Mouse (Mus musculus): Measurements from ENCODE around the gene Tprkb. TPM values are rescaled to one million over a fixed set of nuclear protein-coding genes. Genes with fewer than 3 reads are reported as not detected.
"Not testable (repeated sequence)": the region's sequence is repeated elsewhere in the genome, so short reads cannot be mapped to it uniquely, and the experiment has no call there.

Gene Tprkb
- polyA plus RNA-seq, 1 experiment from 2014 or later: 33.8 TPM

DNA sequence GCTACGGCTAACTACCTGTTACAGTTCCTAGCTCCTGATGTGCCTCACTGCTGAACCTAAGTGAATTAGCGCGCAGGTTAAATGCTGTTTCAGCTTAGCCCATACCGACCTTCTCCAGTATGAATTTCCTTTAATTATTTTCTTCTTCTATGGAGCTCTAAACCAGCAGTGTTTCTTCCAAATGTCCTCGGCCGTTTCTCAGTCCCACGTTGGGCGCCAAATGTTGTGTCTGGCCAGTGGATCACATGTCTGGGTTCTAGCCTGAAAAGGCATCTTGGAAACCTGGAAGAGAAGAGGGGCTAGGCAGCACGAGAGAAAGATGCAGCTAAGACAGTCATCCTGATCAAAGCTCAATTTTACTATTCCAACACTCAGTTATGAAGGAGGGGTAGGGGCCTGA is 28.4 kb upstream of the Tprkb start:
- ATAC-seq (ENCODE audit: low read depth); H3K4me1 ChIP-seq (replicated peaks; ENCODE audit: control insufficient read depth, insufficient read depth, low read length); H3K36me3 ChIP-seq (ENCODE audit: control insufficient read depth, insufficient read depth, low read length); H3K4me2 ChIP-seq (ENCODE audit: low read depth, low read length); H3K9me3 ChIP-seq (ENCODE audit: control insufficient read depth, low read length); H3K9ac ChIP-seq (ENCODE audit: low read length); H3K27me3 ChIP-seq (ENCODE audit: control insufficient read depth, insufficient read depth, low read depth, low read length); H3K27ac ChIP-seq (ENCODE audit: low read length); H3K4me3 ChIP-seq (ENCODE audit: low read length): not testable (repeated sequence)
- 87% methylated on average over 9 of the region's 9 CpGs for WGBS

DNA sequence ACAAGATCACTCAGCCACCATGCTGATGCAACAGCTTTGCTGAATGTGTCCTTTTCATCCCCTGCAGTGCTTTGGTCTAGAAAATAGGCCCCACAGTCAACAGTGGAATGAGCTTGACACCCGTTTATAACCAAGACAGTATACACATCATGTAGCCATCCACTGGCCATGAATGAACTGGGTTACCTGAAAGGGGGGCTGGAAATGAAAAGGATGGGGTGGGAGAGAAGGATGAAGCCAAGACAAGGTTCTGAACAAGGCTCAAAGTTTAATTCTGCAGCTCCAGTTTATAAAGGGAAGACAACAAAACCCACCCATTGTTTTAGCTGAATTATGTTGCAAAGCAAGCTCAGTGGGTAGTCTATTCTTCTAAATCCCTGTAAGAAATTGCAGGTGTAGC is 27.4 kb upstream of the Tprkb start:
- Histone ChIP-seq H3K9me3 (ENCODE audit: control insufficient read depth, low read length) (peaks cover 5% of the 10 kb centered on the region), H3K9ac (ENCODE audit: low read length) (no peak overlapping the region), H3K4me3 (ENCODE audit: low read length) (no peak overlapping the region), H3K27me3 (ENCODE audit: control insufficient read depth, insufficient read depth, low read depth, low read length) (no peaks in the 10 kb centered on the region), H3K4me1 (replicated peaks; ENCODE audit: control insufficient read depth, insufficient read depth, low read length) (no peaks in the 10 kb centered on the region), H3K27ac (ENCODE audit: low read length) (no peak overlapping the region), H3K36me3 (ENCODE audit: control insufficient read depth, insufficient read depth, low read length) (no peaks in the 10 kb centered on the region), H3K4me2 (ENCODE audit: low read depth, low read length) (no peak overlapping the region)
- 92% methylated on average over 1 of the region's 1 CpGs for WGBS
- no peak for ATAC-seq (ENCODE audit: low read depth)

DNA sequence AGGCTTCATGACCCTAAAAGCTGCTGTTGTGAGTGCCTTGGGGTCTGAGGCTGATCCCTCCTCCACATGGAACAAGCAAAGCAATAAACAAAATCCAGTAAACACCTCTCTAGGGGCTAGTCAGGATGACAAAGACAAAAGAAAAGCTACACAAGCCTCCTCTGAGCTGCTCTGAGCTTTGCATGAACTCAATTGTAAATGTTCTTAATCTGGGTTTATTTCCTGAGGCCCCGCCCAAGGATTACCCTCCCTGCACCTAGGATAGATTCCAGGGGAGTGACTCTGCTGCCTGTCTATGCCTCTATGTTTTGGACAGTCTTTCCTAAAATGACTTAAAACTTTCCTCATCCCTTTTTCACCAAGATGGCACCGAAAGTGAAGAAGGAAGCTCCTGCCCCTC is 22.7 kb upstream of the Tprkb start:
- no peaks in the 10 kb centered on the region for H3K27me3 ChIP-seq (ENCODE audit: control insufficient read depth, insufficient read depth, low read depth, low read length)
- 81% methylated on average over 2 of the region's 2 CpGs for WGBS
- ATAC-seq (ENCODE audit: low read depth): no peak
- H3K9me3 ChIP-seq (ENCODE audit: control insufficient read depth, low read length): 0 out of 2 replicates have a peak, but pooled peaks cover 2% of the 10 kb centered on the region
- H3K36me3 ChIP-seq (ENCODE audit: control insufficient read depth, insufficient read depth, low read length): no peaks in the 10 kb centered on the region
- no peak overlapping the region for H3K27ac ChIP-seq (ENCODE audit: low read length)
- no peaks in the 10 kb centered on the region for H3K4me1 ChIP-seq (replicated peaks; ENCODE audit: control insufficient read depth, insufficient read depth, low read length)
- no peak overlapping the region for H3K4me2 ChIP-seq (ENCODE audit: low read depth, low read length)
- H3K9ac ChIP-seq (ENCODE audit: low read length): no peak overlapping the region
- H3K4me3 ChIP-seq (ENCODE audit: low read length): no peak overlapping the region

DNA sequence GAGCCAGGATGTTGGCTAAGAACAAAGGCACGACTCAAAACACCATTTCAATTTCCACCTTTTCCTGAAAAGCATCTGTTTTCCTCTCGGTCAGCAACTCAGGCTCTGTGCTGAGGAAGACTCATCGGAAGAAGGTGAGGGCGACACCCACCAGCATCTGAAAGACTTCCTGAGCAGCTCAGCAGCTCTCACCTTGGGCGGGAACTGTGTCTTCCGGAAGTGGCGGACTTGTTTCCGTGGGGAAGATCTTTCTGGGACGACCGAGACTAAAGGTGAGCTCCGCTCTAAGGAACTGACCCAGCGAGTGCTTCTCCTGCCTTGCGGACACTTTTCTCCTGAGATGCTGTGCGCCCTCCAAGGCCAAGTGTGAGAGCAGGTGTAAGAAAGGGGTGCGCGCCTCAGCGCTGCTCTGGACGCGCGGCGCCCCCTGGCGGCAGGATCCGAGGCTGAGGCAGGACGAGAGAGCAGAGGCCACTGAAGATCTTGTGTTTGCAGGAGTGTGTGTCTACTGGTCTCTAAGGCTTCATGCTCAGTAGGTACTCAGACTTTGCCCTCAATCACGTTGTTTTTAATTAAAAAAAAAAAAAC is 16.5 kb upstream of the Tprkb start:
- H3K4me3 ChIP-seq (ENCODE audit: low read length); H3K4me2 ChIP-seq (ENCODE audit: low read depth, low read length); H3K27ac ChIP-seq (ENCODE audit: low read length); H3K9me3 ChIP-seq (ENCODE audit: control insufficient read depth, low read length); ATAC-seq (ENCODE audit: low read depth); H3K27me3 ChIP-seq (ENCODE audit: control insufficient read depth, insufficient read depth, low read depth, low read length); H3K9ac ChIP-seq (ENCODE audit: low read length); H3K36me3 ChIP-seq (ENCODE audit: control insufficient read depth, insufficient read depth, low read length); H3K4me1 ChIP-seq (replicated peaks; ENCODE audit: control insufficient read depth, insufficient read depth, low read length): not testable (repeated sequence)
- 67% methylated on average over 25 of the region's 25 CpGs for WGBS

DNA sequence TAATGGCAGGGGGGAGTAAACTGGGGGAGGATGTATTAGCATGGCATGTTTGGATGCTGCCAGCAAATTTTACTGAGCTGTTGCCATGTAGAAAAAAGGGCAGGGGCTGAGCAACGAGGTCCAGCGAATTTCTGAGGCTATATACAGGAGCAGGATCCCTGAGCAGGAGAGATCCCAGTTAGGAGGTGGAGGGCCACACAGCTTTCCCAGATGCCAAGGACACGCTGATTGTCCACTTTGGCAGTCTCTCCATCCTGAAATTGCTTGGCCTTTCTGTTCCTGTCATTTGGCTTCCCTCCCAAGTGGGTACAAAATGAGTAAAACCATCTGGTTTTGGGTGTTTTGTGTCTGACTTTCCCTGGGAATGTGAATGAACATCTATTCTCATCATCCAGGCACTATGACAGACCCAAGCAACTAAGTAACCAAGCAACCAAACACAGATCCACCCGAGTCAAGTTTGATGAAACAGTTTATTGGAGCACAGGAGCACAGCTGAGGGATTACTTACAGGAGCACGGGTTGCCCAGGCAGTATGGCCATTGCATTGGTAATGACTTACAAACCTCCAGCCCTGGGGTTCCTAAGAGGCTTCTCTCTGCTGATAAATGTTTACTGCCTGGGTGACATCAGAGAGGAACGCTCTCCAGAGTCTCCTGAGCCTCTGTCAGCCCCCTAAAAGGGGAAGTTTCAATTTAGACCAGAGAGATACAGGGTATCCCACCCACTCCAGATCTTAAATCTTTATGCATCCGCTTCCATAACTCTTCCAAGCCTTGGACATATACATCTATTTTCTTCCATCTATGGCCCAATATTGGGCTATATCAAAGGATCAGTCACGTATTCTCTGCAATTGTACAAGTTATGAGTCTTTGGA is 12.8 kb upstream of the Tprkb start:
- not testable (repeated sequence) for H3K9ac ChIP-seq (ENCODE audit: low read length); H3K9me3 ChIP-seq (ENCODE audit: control insufficient read depth, low read length); H3K27ac ChIP-seq (ENCODE audit: low read length); H3K36me3 ChIP-seq (ENCODE audit: control insufficient read depth, insufficient read depth, low read length); ATAC-seq (ENCODE audit: low read depth); H3K4me2 ChIP-seq (ENCODE audit: low read depth, low read length); H3K4me3 ChIP-seq (ENCODE audit: low read length); H3K4me1 ChIP-seq (replicated peaks; ENCODE audit: control insufficient read depth, insufficient read depth, low read length); H3K27me3 ChIP-seq (ENCODE audit: control insufficient read depth, insufficient read depth, low read depth, low read length)
- WGBS: 67% methylated on average over 6 of the region's 8 CpGs

DNA sequence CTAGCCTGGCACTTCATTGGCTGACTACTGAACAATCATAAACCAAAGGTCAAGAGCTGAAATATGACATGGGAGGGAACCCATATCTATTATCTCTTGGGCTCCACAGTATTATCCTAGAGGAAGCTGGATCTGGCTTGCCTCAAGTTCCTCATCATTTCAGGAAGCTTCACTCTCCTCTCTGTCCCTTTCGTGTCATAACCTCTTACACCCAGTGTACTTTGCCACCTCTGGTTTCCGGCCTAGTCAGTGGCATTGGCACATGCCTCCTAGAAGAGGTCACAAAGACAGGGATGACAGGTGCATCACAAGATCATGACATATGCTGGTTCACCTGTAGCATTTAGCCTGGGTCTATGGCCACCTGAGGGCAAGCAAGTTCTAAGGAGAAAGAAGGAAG is 9.4 kb upstream of the Tprkb start:
- no peaks in the 10 kb centered on the region for H3K27me3 ChIP-seq (ENCODE audit: control insufficient read depth, insufficient read depth, low read depth, low read length)
- H3K4me1 ChIP-seq (replicated peaks; ENCODE audit: control insufficient read depth, insufficient read depth, low read length): no peaks in the 10 kb centered on the region
- no peaks in the 10 kb centered on the region for H3K36me3 ChIP-seq (ENCODE audit: control insufficient read depth, insufficient read depth, low read length)
- no peaks in the 10 kb centered on the region for H3K9me3 ChIP-seq (ENCODE audit: control insufficient read depth, low read length)
- no peak for ATAC-seq (ENCODE audit: low read depth)
- H3K4me3 ChIP-seq (ENCODE audit: low read length): no peak overlapping the region
- H3K27ac ChIP-seq (ENCODE audit: low read length): no peak overlapping the region
- H3K9ac ChIP-seq (ENCODE audit: low read length): no peak overlapping the region
- 86% methylated on average over 2 of the region's 2 CpGs for WGBS
- H3K4me2 ChIP-seq (ENCODE audit: low read depth, low read length): no peak overlapping the region

DNA sequence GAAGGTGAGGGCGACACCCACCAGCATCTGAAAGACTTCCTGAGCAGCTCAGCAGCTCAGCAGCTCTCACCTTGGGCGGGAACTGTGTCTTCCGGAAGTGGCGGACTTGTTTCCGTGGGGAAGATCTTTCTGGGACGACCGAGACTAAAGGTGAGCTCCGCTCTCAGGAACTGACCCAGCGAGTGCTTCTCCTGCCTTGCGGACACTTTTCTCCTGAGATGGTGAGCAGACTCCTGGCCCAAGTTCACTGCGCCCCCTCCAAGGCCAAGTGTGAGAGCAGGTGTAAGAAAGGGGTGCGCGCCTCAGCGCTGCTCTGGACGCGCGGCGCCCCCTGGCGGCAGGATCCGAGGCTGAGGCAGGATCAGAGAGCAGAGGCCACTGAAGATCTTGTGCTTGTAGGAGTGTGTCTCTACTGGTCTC is 7.0 kb upstream of the Tprkb start, which contains the start of gene Nat8f4:
Gene Nat8f4, minus strand, starts transcription at position 243 of the 420 bp plus-strand sequence.
- 7% methylated on average over 20 of the region's 20 CpGs for WGBS
- H3K27me3 ChIP-seq (ENCODE audit: control insufficient read depth, insufficient read depth, low read depth, low read length); H3K27ac ChIP-seq (ENCODE audit: low read length); H3K36me3 ChIP-seq (ENCODE audit: control insufficient read depth, insufficient read depth, low read length); H3K9me3 ChIP-seq (ENCODE audit: control insufficient read depth, low read length); H3K4me1 ChIP-seq (replicated peaks; ENCODE audit: control insufficient read depth, insufficient read depth, low read length): not testable (repeated sequence)
- Histone ChIP-seq H3K4me2 (ENCODE audit: low read depth, low read length) (peak within 1 kb of the TSS; percentile 38), H3K4me3 (ENCODE audit: low read length) (peak within 1 kb of the TSS; percentile 39), H3K9ac (ENCODE audit: low read length) (peak within 1 kb of the TSS; percentile 5; the same call in 1 of the 2 replicates)
- peak; percentile 74 for ATAC-seq (ENCODE audit: low read depth)

DNA sequence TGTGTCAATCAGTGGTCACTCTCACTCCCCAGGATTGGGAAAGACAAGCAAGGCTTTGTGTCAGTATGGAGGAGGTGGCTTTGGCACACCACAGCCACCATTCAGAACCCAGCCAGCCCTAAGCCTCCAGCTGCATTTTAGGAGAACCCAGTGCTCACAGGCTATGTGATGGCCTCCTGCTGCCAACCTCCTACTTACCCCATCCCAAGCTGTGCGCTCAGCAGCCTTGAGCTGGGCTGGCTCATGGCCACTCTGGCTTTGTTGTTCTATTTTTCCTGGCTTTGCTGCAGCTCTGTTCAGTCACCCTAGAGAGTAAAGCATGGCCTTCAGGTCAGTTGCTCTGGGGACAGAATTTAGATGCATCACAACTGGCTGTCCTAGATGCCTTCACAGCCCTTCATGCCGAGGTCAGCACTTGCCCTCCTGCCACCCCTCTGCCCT is 4.7 kb upstream of the Tprkb start:
- not testable (repeated sequence) for H3K4me2 ChIP-seq (ENCODE audit: low read depth, low read length); H3K9me3 ChIP-seq (ENCODE audit: control insufficient read depth, low read length); H3K4me1 ChIP-seq (replicated peaks; ENCODE audit: control insufficient read depth, insufficient read depth, low read length); H3K27me3 ChIP-seq (ENCODE audit: control insufficient read depth, insufficient read depth, low read depth, low read length); H3K27ac ChIP-seq (ENCODE audit: low read length); H3K9ac ChIP-seq (ENCODE audit: low read length); H3K4me3 ChIP-seq (ENCODE audit: low read length); ATAC-seq (ENCODE audit: low read depth); H3K36me3 ChIP-seq (ENCODE audit: control insufficient read depth, insufficient read depth, low read length)
- WGBS: 64% methylated on average over 2 of the region's 2 CpGs

DNA sequence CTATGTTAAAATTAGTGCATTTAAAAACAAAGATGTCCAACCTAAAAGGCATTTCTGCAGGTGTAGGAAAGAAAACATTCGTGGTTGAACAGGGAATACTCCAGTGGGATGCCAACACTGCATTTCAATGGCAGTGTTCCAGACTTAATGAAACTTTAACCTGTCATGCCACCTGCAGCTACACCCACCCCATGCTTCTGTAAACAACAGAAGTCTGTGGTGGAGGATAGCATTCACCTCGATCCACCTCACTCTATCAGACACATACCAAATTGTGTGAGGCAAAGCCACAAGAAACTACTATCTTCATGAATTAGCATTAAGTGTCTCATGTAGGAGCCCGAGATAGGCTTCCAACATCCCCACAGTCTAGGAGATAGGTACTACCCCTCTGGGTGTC is 3.3 kb upstream of the Tprkb start:
- Histone ChIP-seq H3K27ac (ENCODE audit: low read length) (no peak overlapping the region), H3K4me1 (replicated peaks; ENCODE audit: control insufficient read depth, insufficient read depth, low read length) (no peaks in the 10 kb centered on the region), H3K36me3 (ENCODE audit: control insufficient read depth, insufficient read depth, low read length) (no peaks in the 10 kb centered on the region), H3K9me3 (ENCODE audit: control insufficient read depth, low read length) (no peaks in the 10 kb centered on the region), H3K9ac (ENCODE audit: low read length) (no peak overlapping the region), H3K27me3 (ENCODE audit: control insufficient read depth, insufficient read depth, low read depth, low read length) (no peaks in the 10 kb centered on the region), H3K4me2 (ENCODE audit: low read depth, low read length) (no peak overlapping the region), H3K4me3 (ENCODE audit: low read length) (no peak overlapping the region)
- 58% methylated on average over 3 of the region's 3 CpGs for WGBS
- no peak for ATAC-seq (ENCODE audit: low read depth)
